Mouse (Mus musculus) stomach, embryonic 16.5 days (tissue): ENCODE measurements around the gene Kri1. TPM values are rescaled to one million over a fixed set of nuclear protein-coding genes. Genes with fewer than 3 reads are reported as not detected.
"Not testable (repeated sequence)": the region's sequence is repeated elsewhere in the genome, so short reads cannot be mapped to it uniquely, and the experiment has no call there.

Source experiments
- ATAC-seq: fragments of 200-750 bp; cut with Nextera tagmentation; 2 replicates; pipeline ENCODE4 v1.8.0; 2017; ENCODE audit warnings: moderate number of reproducible peaks, moderate TSS enrichment; ENCODE audit not compliant: insufficient read depth, low FRiP score
- H3K27ac ChIP-seq: fragments of 300-500 bp; sonication (generic); 2 replicates; pipeline ENCODE4 v1.5.1; 2014; ENCODE audit warnings: low read length
- H3K27me3 ChIP-seq: fragments of 300-500 bp; sonication (generic); 2 replicates; pipeline ENCODE4 v1.6.1; 2014; ENCODE audit warnings: low read length, control low read depth, mixed read lengths; ENCODE audit not compliant: control insufficient read depth, insufficient read depth
- H3K36me3 ChIP-seq: fragments of 300-500 bp; sonication (generic); 2 replicates; pipeline ENCODE4 v1.6.1; 2014; ENCODE audit warnings: low read length; ENCODE audit not compliant: control insufficient read depth, insufficient read depth
- H3K4me1 ChIP-seq: fragments of 300-500 bp; sonication (generic); 2 replicates; pipeline ENCODE4 v1.6.1; 2014; ENCODE audit warnings: low read length, control low read depth, mixed read lengths; ENCODE audit not compliant: control insufficient read depth, insufficient read depth
- H3K4me2 ChIP-seq: fragments of 300-500 bp; sonication (generic); 2 replicates; pipeline ENCODE4 v1.6.1; 2014; ENCODE audit warnings: low read depth, low read length, mixed read lengths
- H3K4me3 ChIP-seq: fragments of 300-500 bp; sonication (generic); replicated peaks from 2 replicates; pipeline ENCODE4 v1.5.1; 2014; ENCODE audit warnings: mild to moderate bottlenecking, low read length
- H3K9ac ChIP-seq: fragments of 300-500 bp; sonication (generic); 2 replicates; pipeline ENCODE4 v1.6.1; 2014; ENCODE audit warnings: low read length
- H3K9me3 ChIP-seq: fragments of 300-500 bp; sonication (generic); replicated peaks from 2 replicates; pipeline ENCODE4 v1.6.1; 2016; ENCODE audit warnings: low read length, control low read depth; ENCODE audit not compliant: control insufficient read depth
- WGBS: fragments of 180-500 bp; shearing (Covaris S2); extraction: QIAGEN DNeasy Blood & Tissue Kit; methylation state at CpG from one replicate; pipeline ENCODE4 v1.1.7; 2014; 5-methylcytosine and 5-hydroxymethylcytosine counted together
- polyA plus RNA-seq: library from polyadenylated mRNA; unstranded; fragments of >200 nt; fragmentation: Nextera tagmentation; extraction: Ambion mirVana; gene quantifications from 2 replicates; pipeline ENCODE4 v1.2.1, GENCODE M21; 2015

Kri1 gene
- polyA plus RNA-seq, 1 experiment from 2014 or later = 18.2 TPM

DNA sequence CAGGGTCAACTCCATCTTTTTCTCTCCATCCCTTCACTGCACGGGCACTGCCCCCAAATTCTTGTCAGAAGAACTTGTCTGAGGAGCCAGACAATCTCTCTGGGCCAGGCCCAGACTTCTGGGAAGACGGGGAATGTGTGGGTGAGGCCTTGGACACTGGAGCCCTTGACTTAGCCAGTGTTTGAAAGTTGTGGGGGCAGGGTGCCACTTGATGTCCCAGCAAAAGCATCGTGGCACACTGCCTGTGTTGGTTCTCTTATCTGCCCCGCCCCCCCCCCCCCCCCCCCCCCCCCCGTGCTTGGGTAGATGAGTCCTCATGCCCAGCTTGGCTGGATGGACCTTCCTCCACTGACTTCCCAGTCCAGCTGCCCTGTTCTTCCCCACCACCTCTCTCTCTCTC, 41.3 kb upstream of the Kri1 start:
- no peaks in the 10 kb centered on the region for H3K9me3 ChIP-seq
- H3K27me3 ChIP-seq = no peaks in the 10 kb centered on the region
- H3K4me2 ChIP-seq = no peak overlapping the region
- peaks cover 6% of the 10 kb centered on the region; the same call in 1 of the 2 replicates for H3K4me1 ChIP-seq
- no peak overlapping the region for H3K4me3 ChIP-seq
- no peak for ATAC-seq
- 40% methylated on average over 4 of the region's 5 CpGs for WGBS
- peaks cover 4% of the 10 kb centered on the region; the same call in 1 of the 2 replicates for H3K36me3 ChIP-seq
- H3K27ac ChIP-seq = no peak overlapping the region
- H3K9ac ChIP-seq = no peak overlapping the region

DNA sequence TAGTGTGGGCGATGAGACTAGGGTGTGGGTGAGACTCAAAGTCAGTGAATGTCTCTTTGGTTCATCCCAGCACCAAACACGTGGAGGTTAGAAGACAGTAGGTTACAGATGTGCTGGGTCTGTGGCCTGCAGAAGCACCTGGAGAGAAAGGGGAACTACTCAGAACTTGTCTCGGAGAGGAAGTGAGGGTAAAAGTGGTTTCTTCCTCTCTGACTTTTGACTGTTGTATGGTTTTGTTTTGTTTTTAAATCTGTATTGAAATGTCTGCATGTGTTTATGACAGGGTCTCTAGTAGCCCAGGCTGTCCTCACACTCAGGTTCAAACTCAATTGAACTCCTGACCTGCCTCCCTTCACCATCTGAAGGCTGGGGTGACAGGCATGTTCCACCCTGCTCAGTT, 40.3 kb upstream of the Kri1 start:
- no peak overlapping the region for H3K4me2 ChIP-seq
- ATAC-seq = no peak
- 67% methylated on average over 3 of the region's 3 CpGs for WGBS

DNA sequence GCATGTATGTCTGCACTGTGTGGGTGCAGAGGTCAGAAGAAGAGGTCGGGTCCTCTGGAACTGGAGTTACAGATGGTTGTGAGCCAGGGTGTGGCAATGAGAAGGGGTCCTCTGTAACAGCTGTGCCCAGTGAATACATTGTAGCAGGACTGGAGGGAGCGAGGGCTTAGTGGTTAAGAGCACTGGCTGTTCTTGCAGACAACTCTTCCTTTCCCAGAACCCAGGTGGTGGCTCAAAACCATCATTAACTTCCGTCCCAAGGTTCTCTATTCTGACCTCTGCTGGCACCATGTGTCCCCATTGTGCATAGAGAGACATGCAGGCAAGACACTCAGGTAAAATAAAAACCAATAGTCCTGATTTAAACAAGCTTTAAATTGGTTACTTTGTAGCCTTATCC, 39.8 kb upstream of the Kri1 start:
- Histone ChIP-seq H3K36me3 (peaks cover 4% of the 10 kb centered on the region; the same call in 1 of the 2 replicates), H3K27me3 (no peaks in the 10 kb centered on the region), H3K4me2 (no peak overlapping the region), H3K9ac (no peak overlapping the region), H3K4me1 (0 out of 2 replicates have a peak, but pooled peaks cover 3% of the 10 kb centered on the region), H3K9me3 (no peaks in the 10 kb centered on the region), H3K27ac (no peak overlapping the region), H3K4me3 (no peak overlapping the region)
- 60% methylated on average over 3 of the region's 3 CpGs for WGBS
- ATAC-seq = no peak

More for the DNA sequence above, 40.3 kb upstream of the Kri1 start:
- Histone ChIP-seq H3K27ac (no peak overlapping the region), H3K4me1 (peaks cover 6% of the 10 kb centered on the region; the same call in 1 of the 2 replicates), H3K4me3 (no peak overlapping the region), H3K27me3 (no peaks in the 10 kb centered on the region), H3K9ac (no peak overlapping the region), H3K9me3 (no peaks in the 10 kb centered on the region), H3K36me3 (peaks cover 4% of the 10 kb centered on the region; the same call in 1 of the 2 replicates)

DNA sequence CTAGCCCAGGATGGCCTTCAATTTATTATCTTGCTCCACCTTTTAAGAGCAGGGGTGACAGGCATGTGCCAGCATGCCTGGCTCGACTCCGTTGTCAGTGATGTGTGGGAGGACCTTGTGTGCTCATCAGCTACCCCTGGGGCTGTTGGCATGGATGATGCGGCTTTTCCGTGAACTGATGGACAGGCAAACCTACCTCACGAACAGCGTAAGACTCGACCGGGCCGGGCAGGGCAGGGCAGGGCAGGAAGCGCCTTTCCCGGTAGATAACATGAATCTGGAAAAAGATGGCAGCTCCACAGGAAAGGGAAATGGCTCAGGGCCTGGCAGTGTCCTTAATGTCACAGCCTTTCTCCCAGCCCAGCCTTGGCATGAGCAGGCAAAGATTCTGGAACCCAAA, 36.5 kb upstream of the Kri1 start:
- no peak overlapping the region for H3K9ac ChIP-seq
- no peak overlapping the region for H3K4me2 ChIP-seq
- WGBS = 85% methylated on average over 11 of the region's 11 CpGs
- no peak for ATAC-seq
- H3K9me3 ChIP-seq = 0 out of 2 replicates have a peak, but pooled peaks cover 5% of the 10 kb centered on the region
- H3K36me3 ChIP-seq = peaks cover 4% of the 10 kb centered on the region; the same call in 1 of the 2 replicates
- no peaks in the 10 kb centered on the region for H3K27me3 ChIP-seq
- H3K4me1 ChIP-seq = peaks cover 21% of the 10 kb centered on the region
- H3K4me3 ChIP-seq = no peak overlapping the region
- no peak overlapping the region for H3K27ac ChIP-seq

DNA sequence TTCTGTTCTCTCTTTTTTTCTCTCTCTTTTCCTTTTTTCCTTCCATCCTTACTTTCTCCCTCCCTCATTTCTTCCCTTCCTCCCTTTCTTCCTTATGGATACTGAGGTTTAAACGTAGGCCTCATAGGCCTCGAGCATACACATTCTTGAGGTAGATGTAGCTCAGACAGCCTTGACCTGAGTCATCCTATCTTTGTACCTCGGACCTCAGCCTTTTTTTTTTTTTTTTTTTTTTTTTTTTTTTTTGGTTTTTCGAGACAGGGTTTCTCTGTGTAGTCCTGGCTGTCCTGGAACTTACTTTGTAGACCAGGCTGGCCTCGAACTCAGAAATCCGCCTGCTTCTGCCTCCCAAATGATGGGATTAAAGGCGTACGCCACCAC, 35.1 kb upstream of the Kri1 start:
- WGBS = 83% methylated on average over 8 of the region's 8 CpGs
- not testable (repeated sequence) for H3K36me3 ChIP-seq, ATAC-seq, H3K27me3 ChIP-seq, H3K27ac ChIP-seq, H3K4me2 ChIP-seq, H3K4me3 ChIP-seq, H3K9me3 ChIP-seq, H3K9ac ChIP-seq
- peaks cover 20% of the 10 kb centered on the region for H3K4me1 ChIP-seq

DNA sequence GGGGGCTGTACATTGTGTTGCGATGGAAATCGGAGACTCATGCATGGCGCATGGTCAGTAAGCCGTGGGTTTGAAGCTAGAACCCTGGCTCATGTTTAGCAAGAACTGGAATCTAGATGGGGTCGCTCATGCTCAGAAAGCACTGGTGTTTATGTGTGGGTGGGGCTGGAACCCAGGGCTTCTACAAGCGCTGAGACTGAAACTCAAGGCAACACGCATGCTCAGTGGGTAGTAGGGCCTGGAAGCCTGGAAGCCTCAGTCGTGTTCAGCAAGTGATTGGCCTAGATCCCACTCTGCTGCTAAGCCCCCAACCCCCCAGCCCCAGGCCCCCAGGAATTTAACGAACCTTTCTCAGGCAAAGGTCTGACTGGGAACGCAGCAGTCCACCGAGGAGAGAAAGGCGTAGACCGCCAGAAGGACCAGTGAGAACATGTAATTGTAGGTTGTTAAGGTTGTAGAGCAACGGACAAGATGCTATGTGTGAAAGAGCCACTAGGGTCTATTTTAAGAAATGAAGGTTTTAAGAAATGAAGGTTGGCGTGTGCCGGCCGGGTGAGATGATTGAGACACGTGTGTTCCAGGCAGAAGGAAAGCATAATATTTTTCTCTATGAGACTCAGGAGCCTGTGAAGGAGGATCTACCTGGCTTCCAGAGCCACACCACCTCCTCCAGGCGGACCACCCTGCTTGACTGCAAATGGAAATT, 34.6 kb upstream of the Kri1 start:
- Histone ChIP-seq H3K27ac (no peak overlapping the region), H3K36me3 (peaks cover 4% of the 10 kb centered on the region; the same call in 1 of the 2 replicates), H3K9ac (no peak overlapping the region), H3K9me3 (0 out of 2 replicates have a peak, but pooled peaks cover 5% of the 10 kb centered on the region), H3K4me3 (peak overlapping the region; percentile 82), H3K4me2 (peak overlapping the region; percentile 88), H3K4me1 (peaks cover 18% of the 10 kb centered on the region), H3K27me3 (no peaks in the 10 kb centered on the region)
- WGBS = 80% methylated on average over 19 of the region's 19 CpGs
- no peak for ATAC-seq

DNA sequence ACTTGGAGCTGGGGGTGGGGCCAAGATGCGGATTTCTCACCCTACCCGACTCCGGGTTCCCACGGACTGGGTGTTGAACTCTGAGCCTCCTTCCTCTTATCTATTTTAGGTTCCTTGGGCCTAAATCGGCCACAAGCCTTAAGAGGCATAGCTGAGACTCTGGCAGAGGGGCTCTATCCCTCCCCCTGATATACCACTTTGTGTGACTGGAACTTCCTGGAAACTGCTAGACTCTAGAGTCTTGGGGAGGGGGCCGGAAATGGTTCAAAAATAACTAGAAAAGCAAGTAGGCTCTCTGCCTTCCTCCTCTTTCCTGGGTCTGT, 33.7 kb upstream of the Kri1 start:
- H3K4me3 ChIP-seq = peak overlapping the region; percentile 82
- peak overlapping the region; percentile 49; the same call in 1 of the 2 replicates for H3K27ac ChIP-seq
- peak overlapping the region; percentile 88 for H3K4me2 ChIP-seq
- H3K9me3 ChIP-seq = 0 out of 2 replicates have a peak, but pooled peaks cover 5% of the 10 kb centered on the region
- H3K9ac ChIP-seq = peak overlapping the region; percentile 79
- peaks cover 18% of the 10 kb centered on the region for H3K4me1 ChIP-seq
- WGBS = 12% methylated on average over 6 of the region's 6 CpGs
- H3K27me3 ChIP-seq = no peaks in the 10 kb centered on the region
- no peak; the same call in 1 of the 2 replicates for ATAC-seq
- peaks cover 4% of the 10 kb centered on the region; the same call in 1 of the 2 replicates for H3K36me3 ChIP-seq

DNA sequence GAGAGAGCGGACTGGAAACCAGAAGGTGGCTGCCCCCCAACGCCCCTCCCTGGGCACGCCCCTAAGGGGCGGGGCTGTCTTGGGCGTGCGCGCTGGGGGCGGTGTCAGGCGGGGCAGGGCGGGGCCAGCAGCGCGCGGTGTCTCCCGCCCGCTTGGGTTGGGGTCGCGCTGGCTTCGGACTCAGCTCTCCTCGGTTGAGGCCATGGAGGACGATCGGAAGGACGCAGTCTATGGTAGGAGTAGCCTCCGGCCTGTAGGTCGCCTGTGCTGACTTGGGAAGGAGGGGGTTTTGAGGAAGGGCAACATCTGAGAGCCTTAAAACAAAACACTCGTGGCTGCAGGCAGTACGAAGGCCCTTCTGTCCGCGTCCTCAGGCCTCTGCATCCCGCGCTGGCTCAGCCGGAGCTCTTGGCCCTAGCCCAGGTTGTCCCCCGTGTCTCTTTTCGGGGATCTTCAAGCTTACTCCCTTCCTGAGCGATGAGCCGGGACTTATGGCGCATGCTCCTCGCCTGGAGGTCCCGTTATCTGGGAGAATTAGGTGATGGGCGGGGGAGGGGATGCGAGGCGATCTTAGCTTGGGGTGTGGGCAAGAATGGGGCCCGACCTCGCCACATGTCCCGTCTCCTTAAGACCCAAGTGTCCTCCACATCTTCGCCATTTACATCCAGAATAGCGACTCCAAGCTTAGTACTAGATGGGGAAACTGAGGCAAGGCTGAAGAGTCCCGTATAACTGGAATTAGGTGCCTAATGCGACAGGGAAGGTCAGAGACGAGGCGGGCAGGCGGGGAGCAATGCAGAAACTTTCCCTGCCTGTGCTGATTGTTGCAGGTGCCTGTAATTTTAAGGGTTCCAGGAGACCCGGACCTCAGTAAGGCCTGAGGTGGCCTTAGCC, 33.1 kb upstream of the Kri1 start, which contains the start of gene Slc44a2:
Slc44a2 (plus strand) TSS at position 80 of the 894 bp plus-strand sequence.
- Histone ChIP-seq H3K4me1 (peaks cover 18% of the 10 kb centered on the region), H3K9me3 (0 out of 2 replicates have a peak, but pooled peaks cover 5% of the 10 kb centered on the region), H3K36me3 (peaks cover 4% of the 10 kb centered on the region; the same call in 1 of the 2 replicates), H3K4me3 (peak within 1 kb of the TSS; percentile 82), H3K27ac (peak within 1 kb of the TSS; percentile 49), H3K27me3 (no peaks in the 10 kb centered on the region), H3K9ac (peak within 1 kb of the TSS; percentile 79), H3K4me2 (peak within 1 kb of the TSS; percentile 88)
- ATAC-seq = peak; percentile 95
- WGBS = 2% methylated on average over 52 of the region's 52 CpGs

DNA sequence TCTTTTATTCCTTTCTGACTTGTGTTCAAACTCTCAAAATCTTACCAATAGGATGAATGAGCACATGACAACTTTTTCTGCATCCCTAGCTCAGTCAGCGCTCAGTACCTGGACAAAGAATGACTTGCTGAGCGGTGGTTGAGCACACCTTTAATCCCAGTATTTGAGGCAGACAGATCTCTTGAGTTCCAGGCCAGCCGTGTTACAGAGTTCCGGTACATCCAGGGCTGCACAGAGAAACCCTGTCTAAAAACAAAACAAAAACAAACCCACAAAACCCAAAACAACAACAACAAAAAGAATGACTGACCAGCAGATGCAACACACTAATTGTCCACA, 32.5 kb upstream of the Kri1 start:
- peak overlapping the region; percentile 82 for H3K4me3 ChIP-seq
- ATAC-seq = peak; percentile 30
- no peaks in the 10 kb centered on the region for H3K27me3 ChIP-seq
- H3K9ac ChIP-seq = peak overlapping the region; percentile 79
- peak overlapping the region; percentile 88 for H3K4me2 ChIP-seq
- 24% methylated on average over 4 of the region's 4 CpGs for WGBS
- H3K9me3 ChIP-seq = 0 out of 2 replicates have a peak, but pooled peaks cover 5% of the 10 kb centered on the region
- H3K4me1 ChIP-seq = peaks cover 18% of the 10 kb centered on the region
- peaks cover 4% of the 10 kb centered on the region; the same call in 1 of the 2 replicates for H3K36me3 ChIP-seq
- H3K27ac ChIP-seq = no peak overlapping the region
